In genomic region chr1:59902634-59903033, GRCm38 (mm10) we compare ENCODE assay signal across 17 mouse cellular contexts. TPM values are rescaled to one million over a fixed set of nuclear protein-coding genes. Genes with fewer than 3 reads are reported as not detected.
DNase-seq lines count a peak whose midpoint lies in the region; ATAC-seq and TF ChIP-seq lines count a peak whose summit lies in the region.
"Had no signal": no experiment of that assay in that cellular context is flagged by ENCODE, and none has a peak within 500 bp of the region (broad histone marks: within the 10 kb centered on the region; RNA-seq: fewer than 3 reads in every experiment).

No protein-coding gene starts in this region.

- H3K4me1 ChIP-seq in liver, adult 2 months (ENCODE audit: control insufficient read depth, insufficient read depth, low read length): peaks cover 4% of the 10 kb centered on the region; the same call in 1 of the 2 replicates
- H3K4me1 ChIP-seq in liver, embryonic 12.5 days: peaks cover 76% of the 10 kb centered on the region
- peaks cover 21% of the 10 kb centered on the region for H3K4me1 ChIP-seq in small intestine, adult 2 months (ENCODE audit: control insufficient read depth, insufficient read depth, insufficient read length, low read length)
- H3K4me1 ChIP-seq in hindbrain, embryonic 13.5 days (replicated peaks): no peaks in the 10 kb centered on the region
- H3K4me1 ChIP-seq: embryonic facial prominence, embryonic 12.5 days had no signal

- no peaks in the 10 kb centered on the region for H3K9me3 ChIP-seq in liver, embryonic 12.5 days (replicated peaks)
- no peaks in the 10 kb centered on the region for H3K9me3 ChIP-seq in hindbrain, embryonic 13.5 days
- H3K9me3 ChIP-seq: embryonic facial prominence, embryonic 12.5 days; G1E; liver, embryonic 13.5 days had no signal

- H3K27ac ChIP-seq in liver, adult 2 months (replicated peaks; ENCODE audit: insufficient read depth, low read depth, low read length): no peak overlapping the region
- no peak overlapping the region for H3K27ac ChIP-seq in liver, embryonic 12.5 days
- 0 out of 2 replicates have a peak overlapping the region, but pooled peaks have one; percentile 64 for H3K27ac ChIP-seq in small intestine, adult 2 months (ENCODE audit: insufficient read depth, low read depth, low read length)
- H3K27ac ChIP-seq in hindbrain, embryonic 13.5 days: no peak overlapping the region
- H3K27ac ChIP-seq: embryonic facial prominence, embryonic 12.5 days had no signal

- H3K4me2 ChIP-seq in liver, embryonic 12.5 days: no peak overlapping the region
- H3K4me2 ChIP-seq in hindbrain, embryonic 13.5 days: no peak overlapping the region
- H3K4me2 ChIP-seq: embryonic facial prominence, embryonic 12.5 days; liver, embryonic 13.5 days had no signal

- no peak overlapping the region for H3K4me3 ChIP-seq in liver, adult 2 months (ENCODE audit: insufficient read depth, low read depth, low read length)
- H3K4me3 ChIP-seq in liver, embryonic 12.5 days: no peak overlapping the region
- H3K4me3 ChIP-seq in small intestine, adult 2 months (ENCODE audit: low read depth, low read length): no peak overlapping the region
- no peak overlapping the region for H3K4me3 ChIP-seq in hindbrain, embryonic 13.5 days
- H3K4me3 ChIP-seq: embryonic facial prominence, embryonic 12.5 days; liver, embryonic 13.5 days had no signal

- WGBS in liver, adult 2 months: 40% methylated on average over 3 of the region's 3 CpGs
- WGBS in liver, embryonic 12.5 days (ENCODE audit: insufficient replicate concordance): 46% methylated on average over 3 of the region's 3 CpGs
- WGBS in small intestine, adult 2 months: 9% methylated on average over 3 of the region's 3 CpGs
- WGBS in hindbrain, embryonic 13.5 days: 41% methylated on average over 3 of the region's 3 CpGs

- no peaks in the 10 kb centered on the region for H3K79me2 ChIP-seq in liver, adult 2 months (ENCODE audit: control insufficient read depth, insufficient read depth, low read length)

- ATAC-seq in liver, embryonic 12.5 days: no peak
- no peak for ATAC-seq in hindbrain, embryonic 13.5 days (ENCODE audit: low FRiP score)
- no peak for ATAC-seq in inflammation-experienced regulatory T-cells, adult 6 months
- ATAC-seq: activated CD4-positive, CD25-positive, alpha-beta regulatory T cell, adult 4 months; forebrain, embryonic 16.5 days had no signal

- no peaks in the 10 kb centered on the region for H3K36me3 ChIP-seq in liver, adult 2 months (ENCODE audit: control insufficient read depth, insufficient read depth, low read length)
- no peaks in the 10 kb centered on the region for H3K36me3 ChIP-seq in liver, embryonic 12.5 days
- no peaks in the 10 kb centered on the region for H3K36me3 ChIP-seq in small intestine, adult 2 months (ENCODE audit: control insufficient read depth, insufficient read depth, low read length)
- no peaks in the 10 kb centered on the region for H3K36me3 ChIP-seq in hindbrain, embryonic 13.5 days
- H3K36me3 ChIP-seq: embryonic facial prominence, embryonic 12.5 days; G1E; liver, embryonic 13.5 days had no signal

- peak; percentile 25 for DNase-seq in adrenal gland, adult 8-10 months
- no peak for DNase-seq in adrenal gland, postnatal 25 days
- DNase-seq in liver, adult 2 months (ENCODE audit: extremely low read depth, low read depth, low spot score): peak; percentile 24
- peak; percentile 50 to 84 for DNase-seq in kidney, postnatal 25 days
- DNase-seq: cerebellum, adult 18-20 months; layer of hippocampus, adult 9-11 months; liver, embryonic 13.5 days; spleen, adult 18-20 months; thymus, adult 18-20 months had no signal

- TF ChIP-seq CTCF in liver, adult 2 months (IDR thresholded peaks at IDR 0.05; ENCODE audit: low read depth, low read length): no peak
- TF ChIP-seq CTCF in small intestine, adult 2 months (IDR thresholded peaks at IDR 0.05; ENCODE audit: extremely low read depth, insufficient read length, insufficient replicate concordance, low read depth, low read length): no peak

- H3K9ac ChIP-seq in liver, adult 2 months (ENCODE audit: low read depth, low read length): no peak overlapping the region
- H3K9ac ChIP-seq in liver, embryonic 12.5 days: no peak overlapping the region
- H3K9ac ChIP-seq in hindbrain, embryonic 13.5 days: no peak overlapping the region
- H3K9ac ChIP-seq: embryonic facial prominence, embryonic 12.5 days; liver, embryonic 13.5 days had no signal

- no peak for TF ChIP-seq POLR2A in liver, adult 2 months (IDR thresholded peaks at IDR 0.05; ENCODE audit: extremely low read depth, insufficient read depth, low read length)
- no peak for TF ChIP-seq POLR2A in small intestine, adult 2 months (IDR thresholded peaks at IDR 0.05; ENCODE audit: low read depth, low read length)

- no peaks in the 10 kb centered on the region for H3K27me3 ChIP-seq in liver, adult 2 months (ENCODE audit: control insufficient read depth, insufficient read depth, low read length)
- H3K27me3 ChIP-seq in liver, embryonic 12.5 days (replicated peaks): no peaks in the 10 kb centered on the region
- no peaks in the 10 kb centered on the region for H3K27me3 ChIP-seq in small intestine, adult 2 months (ENCODE audit: control insufficient read depth, insufficient read depth, low read length)
- H3K27me3 ChIP-seq in hindbrain, embryonic 13.5 days: no peaks in the 10 kb centered on the region
- H3K27me3 ChIP-seq: embryonic facial prominence, embryonic 12.5 days; liver, embryonic 13.5 days had no signal

RNA-seq across cellular contexts. Expression of gene Fam117b, which starts 10.2 kb away (rescaled TPM):
- 10 to 100 TPM; 39.3 to 54.0 (median 45.2) TPM for total RNA-seq in adrenal gland, adult 8-10 months (2022)
- 40.2 TPM in 2 replicates for total RNA-seq in adrenal gland, postnatal 25 days (2021)
- total RNA-seq in liver, adult 2 months (2014; rRNA removed): 3.7 and 3.9 TPM in 2 replicates
- 1.4 and 2.0 TPM in 2 replicates for polyA plus RNA-seq in liver, adult 2 months (2012; rRNA removed)
- 7.6 TPM in 2 replicates for polyA plus RNA-seq in liver, embryonic 12.5 days (2016; fragmentation: Nextera tagmentation; extraction: Ambion mirVana)
- polyA plus RNA-seq in small intestine, adult 2 months (2012; rRNA removed): 4.7 and 13.0 TPM in 2 replicates
- 28.9 and 29.2 TPM in 2 replicates for polyA plus RNA-seq in hindbrain, embryonic 13.5 days (2015; fragmentation: Nextera tagmentation; extraction: Ambion mirVana)
- polyA plus RNA-seq in inflammation-experienced regulatory T-cells, adult 6 months (2017; shearing (Covaris generic)): 10 to 100 TPM; 14.7 to 26.3 (median 15.4) TPM
